Mouse (Mus musculus): Measurements from ENCODE around the gene Gabrg3. TPM values are rescaled to one million over a fixed set of nuclear protein-coding genes. Genes with fewer than 3 reads are reported as not detected.

The Gabrg3 gene
- polyA plus RNA-seq, 1 experiment from 2014 or later = 0.10 TPM

- no peak for DNase-seq (ENCODE audit: low spot score)
Measured at GRCm38 (mm10) chr7:57071435-57072160, 315.4 kb downstream of the Gabrg3 start.

- DNase-seq (ENCODE audit: low spot score) = no peak
Measured at GRCm38 (mm10) chr7:57065398-57065797, 321.6 kb downstream of the Gabrg3 start.

- DNase-seq (ENCODE audit: low spot score) = no peak
Measured at GRCm38 (mm10) chr7:57050906-57051635, 335.9 kb downstream of the Gabrg3 start.

GRCm38 (mm10) chr7:57037861-57038421, 349.0 kb downstream of the Gabrg3 start:
- no peak for DNase-seq (ENCODE audit: low spot score)

GRCm38 (mm10) chr7:57000585-57001261, 386.3 kb downstream of the Gabrg3 start:
- DNase-seq (ENCODE audit: low spot score) = no peak

- DNase-seq (ENCODE audit: low spot score) = no peak
Measured at GRCm38 (mm10) chr7:56997713-56998624, 389.0 kb downstream of the Gabrg3 start.

- no peak for DNase-seq (ENCODE audit: low spot score)
Measured at GRCm38 (mm10) chr7:56946398-56946797, 440.6 kb downstream of the Gabrg3 start.

GRCm38 (mm10) chr7:56941606-56942005, 445.4 kb downstream of the Gabrg3 start:
- DNase-seq (ENCODE audit: low spot score) = no peak

GRCm38 (mm10) chr7:56938020-56938419, 449.0 kb downstream of the Gabrg3 start:
- no peak for DNase-seq (ENCODE audit: low spot score)

GRCm38 (mm10) chr7:56919499-56919898, 467.5 kb downstream of the Gabrg3 start:
- no peak for DNase-seq (ENCODE audit: low spot score)

GRCm38 (mm10) chr7:56914862-56915261, 472.1 kb downstream of the Gabrg3 start:
- DNase-seq (ENCODE audit: low spot score) = no peak

GRCm38 (mm10) chr7:56899762-56900161, 487.2 kb downstream of the Gabrg3 start:
- no peak for DNase-seq (ENCODE audit: low spot score)

GRCm38 (mm10) chr7:56867314-56868075, 519.5 kb downstream of the Gabrg3 start:
- no peak for DNase-seq (ENCODE audit: low spot score)

GRCm38 (mm10) chr7:56843565-56843964, 543.4 kb downstream of the Gabrg3 start:
- DNase-seq (ENCODE audit: low spot score) = no peak

GRCm38 (mm10) chr7:56825446-56825845, 561.5 kb downstream of the Gabrg3 start:
- no peak for DNase-seq (ENCODE audit: low spot score)

- no peak for DNase-seq (ENCODE audit: low spot score)
Measured at GRCm38 (mm10) chr7:56801841-56802240, 585.1 kb downstream of the Gabrg3 start.

GRCm38 (mm10) chr7:56779122-56779521, 607.9 kb downstream of the Gabrg3 start:
- no peak for DNase-seq (ENCODE audit: low spot score)

GRCm38 (mm10) chr7:56768216-56768615, 618.8 kb downstream of the Gabrg3 start:
- no peak for DNase-seq (ENCODE audit: low spot score)

GRCm38 (mm10) chr7:56767796-56768195, 619.2 kb downstream of the Gabrg3 start:
- no peak for DNase-seq (ENCODE audit: low spot score)
